Mouse (Mus musculus) forebrain, embryonic 13.5 days (tissue): Measurements from ENCODE around the gene Retsat. TPM values are rescaled to one million over a fixed set of nuclear protein-coding genes. Genes with fewer than 3 reads are reported as not detected.

Experiments used
- ATAC-seq: fragments of 200-750 bp; cut with Nextera tagmentation; 2 replicates; pipeline ENCODE4 v1.8.0; 2017
- H3K27ac ChIP-seq: fragments of 300-500 bp; sonication (generic); 2 replicates; pipeline ENCODE4 v1.5.1; 2015; ENCODE audit warnings: inconsistent platforms, mild to moderate bottlenecking, moderate library complexity
- H3K27me3 ChIP-seq: fragments of 300-500 bp; sonication (generic); 2 replicates; pipeline ENCODE4 v1.6.1; 2015; ENCODE audit warnings: mild to moderate bottlenecking, inconsistent platforms
- H3K36me3 ChIP-seq: fragments of 300-500 bp; sonication (generic); 2 replicates; pipeline ENCODE4 v1.6.1; 2015; ENCODE audit warnings: mild to moderate bottlenecking, inconsistent platforms; ENCODE audit not compliant: poor library complexity, severe bottlenecking
- H3K4me1 ChIP-seq: fragments of 300-500 bp; sonication (generic); 2 replicates; pipeline ENCODE4 v1.6.1; 2015; ENCODE audit warnings: inconsistent platforms
- H3K4me2 ChIP-seq: fragments of 300-500 bp; sonication (generic); 2 replicates; pipeline ENCODE4 v1.6.1; 2015; ENCODE audit warnings: inconsistent platforms, mild to moderate bottlenecking, moderate library complexity
- H3K4me3 ChIP-seq: fragments of 300-500 bp; sonication (generic); 2 replicates; pipeline ENCODE4 v1.5.1; 2015; ENCODE audit warnings: mild to moderate bottlenecking, inconsistent platforms
- H3K9ac ChIP-seq: fragments of 300-500 bp; sonication (generic); 2 replicates; pipeline ENCODE4 v1.6.1; 2015; ENCODE audit warnings: mild to moderate bottlenecking, inconsistent platforms
- H3K9me3 ChIP-seq: fragments of 300-500 bp; sonication (generic); replicated peaks from 2 replicates; pipeline ENCODE4 v1.6.1; 2016; ENCODE audit warnings: inconsistent platforms
- WGBS: fragments of 180-500 bp; shearing (Covaris S2); methylation state at CpG from one replicate; pipeline ENCODE4 v1.1.7; 2015; 5-methylcytosine and 5-hydroxymethylcytosine counted together
- polyA plus RNA-seq: library from polyadenylated mRNA; unstranded; fragments of >200 nt; fragmentation: Nextera tagmentation; extraction: Ambion mirVana; gene quantifications from 2 replicates; pipeline ENCODE4 v1.2.1, GENCODE M21; 2015

Gene Retsat
- polyA plus RNA-seq, 1 experiment from 2014 or later: 3.6 TPM

- no peaks in the 10 kb centered on the region for H3K27me3 ChIP-seq
- 87% methylated on average over 4 of the region's 4 CpGs for WGBS
- peaks cover 78% of the 10 kb centered on the region for H3K36me3 ChIP-seq
- ATAC-seq: no peak
- no peaks in the 10 kb centered on the region for H3K9me3 ChIP-seq
- H3K4me3 ChIP-seq: no peak overlapping the region
- H3K4me2 ChIP-seq: no peak overlapping the region
- H3K9ac ChIP-seq: no peak overlapping the region
- peaks cover 21% of the 10 kb centered on the region for H3K4me1 ChIP-seq
- no peak overlapping the region for H3K27ac ChIP-seq
Observed at GRCm38 (mm10) chr6:72610261-72610660, 12.0 kb downstream of the Retsat start.

- H3K4me3 ChIP-seq: peak overlapping the region; percentile 65
- peak overlapping the region; percentile 79 for H3K9ac ChIP-seq
- H3K9me3 ChIP-seq: no peaks in the 10 kb centered on the region
- H3K36me3 ChIP-seq: peaks cover 33% of the 10 kb centered on the region
- no peak overlapping the region for H3K27ac ChIP-seq
- no peak for ATAC-seq
- peak overlapping the region; percentile 91 for H3K4me2 ChIP-seq
- WGBS: 77% methylated on average over 2 of the region's 2 CpGs
- H3K27me3 ChIP-seq: no peaks in the 10 kb centered on the region
- peaks cover 37% of the 10 kb centered on the region for H3K4me1 ChIP-seq
Observed at GRCm38 (mm10) chr6:72615151-72615550, 16.9 kb downstream of the Retsat start.

GRCm38 (mm10) chr6:72615561-72616375 is 17.5 kb downstream of the Retsat start:
- Histone ChIP-seq H3K27me3 (no peaks in the 10 kb centered on the region), H3K4me3 (peak overlapping the region; percentile 65), H3K4me1 (peaks cover 37% of the 10 kb centered on the region), H3K36me3 (peaks cover 27% of the 10 kb centered on the region), H3K9ac (peak overlapping the region; percentile 79), H3K27ac (no peak overlapping the region), H3K4me2 (peak overlapping the region; percentile 91), H3K9me3 (no peaks in the 10 kb centered on the region)
- no peak; the same call in 1 of the 2 replicates for ATAC-seq
- WGBS: 28% methylated on average over 25 of the region's 25 CpGs

DNA sequence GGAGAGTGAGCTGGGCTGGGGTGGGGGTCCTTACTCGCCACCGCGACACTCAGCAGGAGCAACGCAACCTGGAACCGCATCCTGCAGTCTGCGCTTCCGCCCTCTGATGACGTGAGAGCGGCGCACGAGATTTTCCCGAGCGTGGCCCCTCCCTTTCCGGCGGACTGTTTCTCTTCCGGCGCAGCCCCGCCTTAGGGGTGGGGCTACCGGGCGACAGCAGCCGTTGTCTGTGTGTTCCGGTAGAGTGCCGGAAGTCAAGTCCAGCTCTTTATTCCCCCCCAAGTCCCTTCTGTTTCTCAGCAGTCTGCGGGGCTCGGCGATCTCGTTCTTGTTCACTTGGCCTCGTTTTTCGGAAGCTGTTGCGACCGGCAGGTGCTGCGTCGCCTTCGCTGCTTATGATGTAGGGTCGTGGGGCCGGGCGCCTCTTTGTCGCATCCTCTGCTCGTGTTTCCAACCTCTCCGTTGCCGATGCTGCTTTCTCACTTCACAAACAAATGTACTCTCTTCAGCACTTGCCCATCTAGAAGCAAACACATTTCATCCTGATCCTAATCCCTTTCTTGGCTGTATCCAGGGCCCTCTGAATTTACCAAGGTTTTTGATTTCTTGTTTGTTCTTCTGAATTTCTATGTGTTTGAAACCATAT is 18.5 kb downstream of the Retsat start, which contains the start of gene Tgoln1:
Gene Tgoln1, minus strand, starts transcription at position 358 of the 646 bp plus-strand sequence.
- peaks cover 37% of the 10 kb centered on the region for H3K4me1 ChIP-seq
- H3K36me3 ChIP-seq: peaks cover 17% of the 10 kb centered on the region
- no peaks in the 10 kb centered on the region for H3K27me3 ChIP-seq
- H3K4me2 ChIP-seq: peak within 1 kb of the TSS; percentile 91
- peak; percentile 99 for ATAC-seq
- H3K27ac ChIP-seq: peak within 1 kb of the TSS; percentile 95
- no peaks in the 10 kb centered on the region for H3K9me3 ChIP-seq
- H3K4me3 ChIP-seq: peak within 1 kb of the TSS; percentile 65
- peak within 1 kb of the TSS; percentile 79 for H3K9ac ChIP-seq
- 0% methylated on average over 41 of the region's 41 CpGs for WGBS

- 65% methylated on average over 12 of the region's 12 CpGs for WGBS
- Histone ChIP-seq H3K36me3 (no peaks in the 10 kb centered on the region), H3K27ac (no peak overlapping the region), H3K4me2 (no peak overlapping the region), H3K9me3 (no peaks in the 10 kb centered on the region), H3K4me3 (no peak overlapping the region), H3K4me1 (peaks cover 19% of the 10 kb centered on the region), H3K27me3 (no peaks in the 10 kb centered on the region), H3K9ac (no peak overlapping the region)
- ATAC-seq: no peak
Observed at GRCm38 (mm10) chr6:72619734-72620532, 21.7 kb downstream of the Retsat start.

DNA sequence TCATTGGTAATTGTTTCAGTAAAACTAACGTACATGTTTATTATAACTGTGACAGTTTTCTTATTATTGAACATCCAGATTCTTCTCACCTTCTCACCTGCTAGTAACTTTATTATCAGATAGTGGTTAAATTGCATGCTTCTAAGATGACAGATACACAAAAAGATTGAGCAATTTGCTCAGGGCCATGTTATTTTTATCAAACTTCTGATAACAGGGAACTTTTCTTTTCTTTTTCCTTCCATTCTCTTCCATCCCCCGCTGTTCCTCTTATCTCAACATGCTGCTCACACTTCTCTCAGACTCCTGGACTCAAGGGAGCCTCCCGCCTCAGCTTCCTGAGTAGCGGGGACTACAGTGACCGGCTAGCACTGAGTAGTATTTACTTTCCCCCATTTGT is 22.6 kb downstream of the Retsat start:
- no peaks in the 10 kb centered on the region for H3K36me3 ChIP-seq
- peaks cover 9% of the 10 kb centered on the region for H3K4me1 ChIP-seq
- no peak overlapping the region for H3K4me3 ChIP-seq
- H3K27ac ChIP-seq: no peak overlapping the region
- no peaks in the 10 kb centered on the region for H3K9me3 ChIP-seq
- no peak overlapping the region for H3K9ac ChIP-seq
- H3K4me2 ChIP-seq: no peak overlapping the region
- WGBS: 84% methylated on average over 5 of the region's 5 CpGs
- H3K27me3 ChIP-seq: no peaks in the 10 kb centered on the region
- no peak for ATAC-seq

- Histone ChIP-seq H3K36me3 (peaks cover 14% of the 10 kb centered on the region; the same call in 1 of the 2 replicates), H3K27ac (no peak overlapping the region), H3K9me3 (no peaks in the 10 kb centered on the region), H3K9ac (no peak overlapping the region), H3K4me3 (no peak overlapping the region), H3K27me3 (no peaks in the 10 kb centered on the region), H3K4me1 (no peaks in the 10 kb centered on the region), H3K4me2 (no peak overlapping the region)
- 36% methylated on average over 3 of the region's 3 CpGs for WGBS
- no peak for ATAC-seq
Observed at GRCm38 (mm10) chr6:72622917-72623316, 24.6 kb downstream of the Retsat start.

GRCm38 (mm10) chr6:72623661-72624402 is 25.6 kb downstream of the Retsat start:
- Histone ChIP-seq H3K27me3 (no peaks in the 10 kb centered on the region), H3K36me3 (peaks cover 17% of the 10 kb centered on the region; the same call in 1 of the 2 replicates), H3K9ac (no peak overlapping the region), H3K4me3 (no peak overlapping the region), H3K27ac (no peak overlapping the region), H3K4me2 (no peak overlapping the region), H3K4me1 (no peaks in the 10 kb centered on the region), H3K9me3 (no peaks in the 10 kb centered on the region)
- 91% methylated on average over 8 of the region's 8 CpGs for WGBS
- no peak for ATAC-seq

- H3K27ac ChIP-seq: no peak overlapping the region
- H3K27me3 ChIP-seq: no peaks in the 10 kb centered on the region
- WGBS: 92% methylated on average over 7 of the region's 7 CpGs
- H3K9me3 ChIP-seq: no peaks in the 10 kb centered on the region
- H3K4me1 ChIP-seq: no peaks in the 10 kb centered on the region
- peaks cover 38% of the 10 kb centered on the region; the same call in 1 of the 2 replicates for H3K36me3 ChIP-seq
- H3K9ac ChIP-seq: no peak overlapping the region
- H3K4me2 ChIP-seq: no peak overlapping the region
- no peak overlapping the region for H3K4me3 ChIP-seq
- no peak for ATAC-seq
Observed at GRCm38 (mm10) chr6:72626391-72626790, 28.1 kb downstream of the Retsat start.

DNA sequence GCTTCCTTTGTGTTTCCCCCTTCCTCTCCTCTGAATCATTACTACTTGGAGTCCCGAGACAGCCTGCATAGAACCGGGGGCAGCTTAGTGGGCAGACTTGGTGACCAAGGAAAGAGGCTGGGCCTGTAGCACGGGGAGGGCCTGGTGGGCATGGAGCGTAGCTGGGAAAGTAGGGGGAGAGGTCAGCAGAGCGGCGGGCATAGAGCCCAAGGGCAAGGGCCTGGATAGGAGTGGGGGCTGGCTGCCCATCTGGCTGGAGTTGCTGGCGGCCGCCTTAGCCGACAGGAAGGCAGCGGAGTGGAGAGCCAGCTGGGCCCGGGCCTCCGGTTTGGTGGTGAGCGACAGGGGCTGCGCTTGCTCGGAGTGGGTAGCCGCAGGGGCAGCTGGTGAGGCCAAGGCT is 29.0 kb downstream of the Retsat start:
- Histone ChIP-seq H3K27me3 (no peaks in the 10 kb centered on the region), H3K4me3 (no peak overlapping the region), H3K27ac (no peak overlapping the region), H3K36me3 (peaks cover 47% of the 10 kb centered on the region; the same call in 1 of the 2 replicates), H3K4me2 (no peak overlapping the region), H3K9me3 (no peaks in the 10 kb centered on the region), H3K4me1 (no peaks in the 10 kb centered on the region), H3K9ac (no peak overlapping the region)
- 95% methylated on average over 16 of the region's 16 CpGs for WGBS
- no peak for ATAC-seq

GRCm38 (mm10) chr6:72630370-72630769 is 32.1 kb downstream of the Retsat start:
- H3K27me3 ChIP-seq: no peaks in the 10 kb centered on the region
- H3K4me1 ChIP-seq: no peaks in the 10 kb centered on the region
- peaks cover 59% of the 10 kb centered on the region; the same call in 1 of the 2 replicates for H3K36me3 ChIP-seq
- 91% methylated on average over 2 of the region's 2 CpGs for WGBS
- H3K9me3 ChIP-seq: no peaks in the 10 kb centered on the region
- H3K4me3 ChIP-seq: no peak overlapping the region
- no peak for ATAC-seq
- H3K9ac ChIP-seq: no peak overlapping the region
- no peak overlapping the region for H3K27ac ChIP-seq
- no peak overlapping the region for H3K4me2 ChIP-seq
